Mouse (Mus musculus): Measurements from ENCODE around the gene Mettl7a3.

- no peak for TF ChIP-seq CTCF (IDR thresholded peaks at IDR 0.05; ENCODE audit: control insufficient read depth, insufficient read depth, low read length)
- TF ChIP-seq POLR2A (IDR thresholded peaks at IDR 0.05; ENCODE audit: borderline replicate concordance, control insufficient read depth, low read depth, low read length): no peak
Measured at GRCm38 (mm10) chr15:100324021-100324591, 10.6 kb upstream of the Mettl7a3 start.
